Mouse (Mus musculus) MEL (cell line): Measurements from ENCODE around the gene Gm8439.

Experiments
- CTCF ChIP-seq, 3 experiments: IDR thresholded peaks in 2 of 3; conservative IDR thresholded peaks in 1 of 3; 2 replicates each; pipeline ENCODE4 v1.5.1; 2011 to 2012; ENCODE audit warnings: low read length in 3 of 3, low read depth in 2 of 3, mild to moderate bottlenecking in 2 of 3, improper control_type of control experiment in 1 of 3, inconsistent platforms in 1 of 3, mixed read lengths in 1 of 3, moderate library complexity in 1 of 3; ENCODE audit not compliant: control insufficient read depth in 1 of 3, insufficient read depth in 1 of 3, poor library complexity in 1 of 3, severe bottlenecking in 1 of 3
- EP300 ChIP-seq, 2 experiments: IDR thresholded peaks; 2 replicates each; pipeline ENCODE4 v1.6.1; 2011; ENCODE audit warnings: improper control_type of control experiment in 2 of 2, low read length in 2 of 2, low read depth in 1 of 2, mild to moderate bottlenecking in 1 of 2
- HCFC1 ChIP-seq: IDR thresholded peaks from 2 replicates; pipeline ENCODE4 v1.6.1; 2012; ENCODE audit warnings: low read depth, mild to moderate bottlenecking, inconsistent platforms, low read length, improper control_type of control experiment, moderate library complexity
- KAT2A ChIP-seq: conservative IDR thresholded peaks from 2 replicates; pipeline ENCODE4 v1.6.1; 2012; ENCODE audit warnings: low read depth, low read length, improper control_type of control experiment, inconsistent platforms
- MAZ ChIP-seq: IDR thresholded peaks from 2 replicates; pipeline ENCODE4 v1.6.1; 2012; ENCODE audit warnings: low read depth, mild to moderate bottlenecking, inconsistent platforms, low read length, improper control_type of control experiment

DNA sequence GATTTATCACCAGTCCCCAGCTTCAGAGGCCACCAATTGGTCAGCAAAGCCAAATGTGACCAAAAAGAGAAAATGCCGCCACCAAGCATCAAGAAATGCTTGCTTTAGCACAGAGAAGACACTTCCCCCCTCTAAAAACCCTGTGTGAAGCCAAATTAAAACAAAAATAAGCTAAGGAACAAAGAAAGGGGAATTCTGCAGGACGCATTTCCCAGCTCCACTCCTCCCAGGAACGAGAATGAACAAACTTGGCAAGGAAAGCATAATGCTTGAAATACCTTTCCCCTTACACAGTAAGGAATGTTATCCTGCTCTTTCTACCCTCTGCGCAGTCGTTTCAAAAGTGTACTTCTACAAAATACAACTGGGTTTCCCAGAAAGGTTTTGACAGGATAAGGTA lies 20.5 kb upstream of the Gm8439 start:
- TF ChIP-seq CTCF (IDR thresholded peaks at IDR 0.05 in 2 of 3, conservative IDR thresholded peaks at IDR 0.05 in 1 of 3; ENCODE audit: control insufficient read depth in 1 of 3, insufficient read depth in 1 of 3, low read depth in 2 of 3, low read length in 3 of 3, poor library complexity in 1 of 3, severe bottlenecking in 1 of 3) (no peak), KAT2A (no peak), HCFC1 (no peak), EP300 (IDR thresholded peaks at IDR 0.05; ENCODE audit: low read depth in 1 of 2, low read length in 2 of 2) (no peak), MAZ (no peak)
